Mouse (Mus musculus): ENCODE results near the gene Rbm8a.
"Not testable (repeated sequence)": the region's sequence is repeated elsewhere in the genome, so short reads cannot be mapped to it uniquely, and the experiment has no call there.

The Rbm8a gene

DNA sequence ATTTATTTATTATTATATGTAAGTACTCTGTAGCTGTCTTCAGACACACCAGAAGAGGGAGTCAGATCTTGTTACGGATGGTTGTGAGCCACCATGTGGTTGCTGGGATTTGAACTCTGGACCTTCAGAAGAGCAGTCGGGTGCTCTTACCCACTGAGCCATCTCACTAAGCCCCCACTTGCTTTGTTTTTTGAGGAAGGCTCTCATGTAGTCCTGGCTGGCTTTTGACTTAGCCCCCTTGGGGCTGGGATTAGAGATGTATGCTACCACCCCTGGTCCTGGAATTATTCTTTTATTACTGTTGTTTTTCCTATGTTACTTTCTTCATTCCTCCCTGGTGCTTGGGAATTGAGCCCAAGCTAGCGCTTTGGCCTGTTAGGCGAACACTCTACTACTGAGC, 23.7 kb upstream of the Rbm8a start:
- DNase-seq = not testable (repeated sequence)

DNA sequence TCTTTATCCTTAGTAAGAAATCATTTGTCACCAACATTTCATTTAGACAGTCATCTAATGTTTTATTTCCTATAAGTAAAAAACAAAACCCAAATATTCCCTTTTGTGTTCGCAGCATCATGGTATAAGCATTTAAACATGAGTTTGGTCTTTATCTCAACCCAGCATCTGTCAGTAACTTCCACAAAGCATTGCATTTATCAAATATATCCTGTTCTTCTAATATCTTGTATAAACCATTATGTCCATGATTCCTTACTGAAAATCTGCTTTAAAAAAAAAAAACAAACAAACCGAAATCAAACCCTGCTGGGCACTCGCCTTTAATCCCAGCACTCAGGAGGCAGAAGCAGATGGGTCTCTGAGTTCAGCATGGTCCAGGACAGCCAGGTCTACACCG, 23.1 kb upstream of the Rbm8a start:
- DNase-seq = no peak

DNA sequence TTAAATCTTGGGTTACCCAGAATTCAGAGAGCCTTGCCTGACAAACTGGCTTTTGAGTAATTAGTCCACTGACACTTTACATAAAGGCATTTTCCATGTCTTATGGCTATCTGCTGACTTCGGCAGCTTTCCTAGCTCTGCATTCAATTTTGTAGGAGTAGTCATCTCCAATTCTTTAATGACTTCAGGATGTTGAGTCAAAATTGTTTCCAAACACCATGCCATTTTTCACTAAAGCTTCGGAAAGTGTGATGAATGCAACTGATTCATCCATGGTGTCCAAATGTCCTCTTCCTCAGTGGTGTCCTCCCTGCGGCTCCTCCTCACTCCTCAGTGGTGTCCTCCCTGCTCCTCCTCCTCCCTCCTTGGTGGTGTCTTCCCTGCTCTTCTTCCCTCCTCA, 11.8 kb upstream of the Rbm8a start:
- no peak for DNase-seq

DNA sequence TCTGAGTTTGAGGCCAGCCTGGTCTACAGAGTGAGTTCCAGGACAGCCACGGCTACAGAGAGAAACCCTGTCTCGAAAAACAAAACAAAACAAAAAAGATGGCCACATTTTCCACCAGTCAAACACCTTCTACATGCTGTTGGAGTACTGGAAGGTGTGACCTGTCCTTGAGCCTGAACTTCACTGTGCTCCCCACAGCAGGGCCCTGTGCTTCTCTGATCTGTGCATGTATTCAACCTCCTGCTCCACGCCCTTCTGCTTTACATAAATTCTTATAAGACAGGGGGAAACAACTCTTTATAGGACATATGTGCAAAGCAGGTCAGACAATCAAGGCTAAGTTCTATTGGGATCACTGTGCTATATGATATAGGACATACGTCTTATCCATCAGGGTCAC, 6.5 kb upstream of the Rbm8a start:
- no peak for DNase-seq

DNA sequence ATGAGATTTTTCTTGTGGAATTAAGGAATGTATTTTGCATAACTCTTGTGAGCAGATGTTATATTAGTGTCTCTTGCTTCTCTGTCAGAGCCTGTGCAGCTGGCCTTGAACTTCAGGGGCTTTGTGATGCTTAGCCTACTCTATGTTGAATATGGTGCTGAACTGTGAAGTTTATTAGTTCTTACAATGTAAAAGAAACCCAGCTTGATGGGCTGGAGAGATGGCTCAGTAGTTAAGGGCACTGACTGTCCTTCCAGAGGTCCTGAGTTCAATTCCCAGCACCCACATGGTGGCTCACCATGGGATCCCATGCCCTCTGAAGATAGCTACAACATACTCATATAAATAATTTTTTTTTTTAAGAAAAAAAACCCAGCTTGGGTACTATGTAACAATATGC, 2.3 kb downstream of the Rbm8a start:
- no peak for DNase-seq

DNA sequence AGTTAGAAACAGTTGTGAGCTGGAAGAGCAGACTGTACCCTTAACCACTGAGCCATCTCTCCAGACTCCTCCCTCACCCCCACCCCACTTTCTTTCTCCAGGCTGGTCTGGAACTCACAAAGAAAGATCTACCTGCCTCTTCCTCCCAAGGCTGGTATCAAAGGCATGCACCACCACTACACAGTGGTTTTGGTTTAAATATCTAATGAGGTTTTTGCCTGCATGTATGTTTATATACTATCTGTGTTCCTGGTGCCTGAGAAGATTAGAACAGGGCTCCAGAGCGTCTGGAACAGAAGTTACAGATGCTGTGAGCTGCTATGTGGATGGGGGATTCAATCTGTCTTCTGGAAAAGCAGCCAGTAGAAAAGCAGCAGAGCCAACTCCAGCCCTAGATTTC, 4.3 kb downstream of the Rbm8a start:
- DNase-seq = no peak

DNA sequence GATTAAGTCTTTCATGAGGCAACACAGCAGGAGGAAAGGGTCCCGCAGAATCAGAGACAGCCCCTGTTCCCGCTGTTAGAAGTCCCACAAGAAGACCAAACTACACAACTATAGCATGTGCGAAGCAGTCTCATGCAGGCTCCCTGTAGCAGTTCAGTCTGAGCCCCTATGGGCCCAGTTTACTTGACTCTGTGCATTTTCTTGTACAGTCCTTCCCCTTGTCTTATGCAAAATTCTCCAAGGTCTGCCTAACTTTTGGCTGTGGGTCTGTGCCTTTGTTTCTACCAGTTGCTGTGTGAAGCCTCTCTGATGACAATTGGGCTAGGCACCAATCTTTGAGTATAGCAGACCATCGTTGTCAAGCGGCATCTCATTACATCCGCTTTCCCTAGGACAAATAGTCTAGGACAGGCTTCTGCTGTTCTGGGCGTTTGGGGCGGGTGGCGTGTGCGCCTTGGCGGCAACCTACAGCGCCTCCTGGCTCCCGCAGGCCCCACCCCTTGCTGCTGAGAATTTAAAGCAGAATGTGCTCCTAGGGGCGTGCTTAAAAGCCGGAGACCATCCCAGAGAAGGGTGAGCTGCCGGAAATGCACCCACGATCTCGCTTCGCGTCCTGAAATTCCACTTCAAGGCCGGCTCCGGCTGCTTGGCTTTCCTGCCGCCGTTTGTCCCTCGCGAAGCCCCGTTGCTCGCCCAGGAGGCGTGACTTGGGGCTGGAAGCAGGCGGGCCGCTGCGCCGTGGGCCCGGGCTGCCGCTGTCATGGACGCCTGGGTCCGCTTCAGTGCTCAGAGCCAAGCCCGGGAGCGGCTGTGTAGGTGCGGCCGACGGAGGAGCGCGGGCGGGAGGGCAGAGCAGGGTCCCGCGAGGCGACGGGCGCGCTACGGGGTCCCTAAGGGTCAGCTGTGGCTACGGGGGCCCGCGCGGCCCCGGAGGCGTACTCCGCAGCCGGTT, 5.5 kb downstream of the Rbm8a start, which contains the start of the genes Pex11b and Gm42957:
Pex11b (plus strand) TSS at position 449 of the 952 bp plus-strand sequence.
Gm42957 (plus strand) TSS at position 547 of the 952 bp plus-strand sequence.
- DNase-seq = peak; percentile 89 to 90

DNA sequence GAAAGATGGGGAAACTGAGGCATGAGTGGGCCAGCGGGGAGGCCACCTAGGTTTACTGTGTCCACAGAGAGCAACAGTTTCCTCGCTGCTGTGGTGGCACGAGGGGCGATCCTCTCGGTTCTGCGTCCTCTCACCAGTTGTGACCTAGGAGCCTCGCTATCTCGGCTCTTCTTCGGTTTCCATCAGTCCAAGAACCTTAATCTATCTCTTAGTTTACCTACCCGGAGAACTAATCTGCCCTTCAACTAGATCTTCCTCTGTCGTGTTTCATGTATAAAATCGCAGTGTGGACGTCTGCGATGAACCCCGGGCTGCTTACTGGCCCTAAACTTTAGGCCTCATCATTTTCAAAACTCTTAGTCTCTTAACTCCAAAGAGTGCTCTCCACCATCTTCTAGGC, 6.2 kb downstream of the Rbm8a start:
- no peak for DNase-seq

DNA sequence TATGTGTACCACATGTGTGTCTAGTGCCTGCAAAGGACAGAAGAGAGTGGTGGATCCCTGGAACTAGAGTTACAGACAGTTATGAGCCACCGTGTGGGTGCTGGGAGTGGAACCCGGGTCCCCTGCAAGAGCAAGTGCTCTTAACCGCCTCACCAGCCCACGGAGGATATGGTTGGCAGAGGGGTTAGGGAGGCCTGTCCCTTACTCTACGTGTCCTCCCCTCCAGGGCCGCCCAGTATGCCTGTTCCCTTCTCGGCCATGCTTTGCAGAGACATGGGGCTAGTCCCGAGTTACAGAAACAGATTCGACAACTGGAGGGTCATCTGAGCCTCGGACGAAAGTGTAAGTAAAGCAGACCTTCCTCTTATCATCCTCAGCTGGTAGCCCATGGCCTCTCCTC, 6.7 kb downstream of the Rbm8a start:
- peak in 1 of 2 experiments; percentile 10 for DNase-seq

DNA sequence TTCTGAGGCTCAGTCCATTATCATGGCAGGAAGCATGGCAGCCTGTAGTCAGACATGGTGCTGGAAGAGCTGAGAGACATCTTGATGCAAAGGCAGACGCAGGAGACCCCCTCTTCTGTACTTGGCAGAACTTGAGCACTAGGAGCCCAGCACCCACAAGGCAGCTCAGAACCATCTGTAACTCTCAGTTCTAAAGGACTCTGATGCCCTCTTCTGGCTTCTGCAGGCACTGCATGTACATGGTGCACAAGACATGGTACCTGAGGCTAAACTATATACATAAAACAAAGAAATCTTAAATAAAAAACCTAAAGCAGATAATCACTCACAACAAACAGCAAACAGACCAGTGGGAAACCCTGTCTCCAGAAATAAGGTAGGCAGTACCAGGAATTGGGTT, 9.5 kb downstream of the Rbm8a start:
- DNase-seq = peak; percentile 66 to 72

DNA sequence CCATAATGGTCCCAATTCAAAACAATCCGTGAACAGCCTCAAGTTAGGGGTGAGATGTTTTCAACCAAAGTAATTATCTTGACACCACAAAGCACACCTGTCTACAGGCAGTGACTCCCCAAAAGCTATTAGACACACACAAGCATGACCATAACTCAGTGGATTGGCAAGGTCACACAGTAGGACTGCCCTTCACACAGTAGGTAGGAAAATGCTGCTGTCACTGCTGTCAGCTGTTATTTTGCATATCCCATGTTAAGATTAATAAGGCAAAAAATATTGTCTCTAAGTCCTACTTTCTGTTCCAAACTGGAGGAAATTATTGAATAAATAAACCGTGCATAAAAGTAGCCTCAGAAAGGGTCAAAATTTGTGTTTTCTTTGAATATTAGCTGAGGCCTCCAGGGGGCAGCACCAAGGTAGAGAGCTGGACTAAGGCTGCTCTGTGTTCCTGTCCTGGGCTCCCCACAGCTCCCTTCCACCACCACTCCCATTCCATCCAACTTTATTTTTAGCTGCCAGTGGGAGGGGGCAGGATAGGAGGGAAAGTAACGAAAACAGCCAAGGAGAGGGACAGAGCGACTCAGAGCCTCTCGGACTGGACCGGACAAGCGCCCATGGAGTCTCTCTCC, 15.4 kb downstream of the Rbm8a start, which contains the start of gene Itga10:
Itga10 (plus strand) TSS at position 567 of the 632 bp plus-strand sequence.
- peak; percentile 39 to 47 for DNase-seq

DNA sequence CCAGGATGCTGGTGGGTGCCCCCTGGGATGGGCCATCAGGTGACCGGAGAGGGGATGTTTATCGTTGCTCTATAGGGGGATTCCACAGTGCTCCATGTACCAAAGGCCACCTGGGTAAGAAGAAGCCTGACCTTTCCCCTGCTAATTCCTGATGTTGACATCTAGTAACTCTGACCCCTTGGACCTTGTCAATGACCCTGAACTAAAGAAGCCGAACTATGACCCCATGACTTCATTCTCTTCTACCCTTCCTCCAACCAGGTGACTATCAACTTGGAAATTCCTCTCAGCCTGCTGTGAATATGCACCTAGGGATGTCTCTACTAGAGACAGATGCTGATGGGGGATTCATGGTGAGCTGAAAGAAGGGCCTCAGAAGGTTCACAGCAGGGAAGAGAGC, 17.6 kb downstream of the Rbm8a start:
- DNase-seq = no peak

DNA sequence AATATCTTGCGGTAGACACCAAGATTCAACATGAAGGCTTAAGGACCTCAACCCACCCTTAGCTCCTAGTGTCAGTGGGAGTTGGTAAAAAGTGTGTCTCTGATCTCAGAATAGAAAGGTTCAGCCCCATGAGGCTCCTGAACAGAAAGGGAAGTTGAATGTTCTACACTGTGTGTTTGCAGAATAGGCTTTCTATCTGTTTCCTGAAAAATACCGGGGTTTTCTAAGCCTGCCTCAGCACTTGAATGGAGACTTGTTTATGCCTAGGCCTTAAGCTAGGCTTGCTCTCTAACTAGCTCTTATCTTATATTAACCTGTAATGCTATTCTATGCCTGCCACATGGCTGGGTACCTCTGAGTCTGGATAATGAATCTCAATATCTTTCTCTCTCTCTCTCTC, 31.2 kb downstream of the Rbm8a start:
- DNase-seq = no peak

DNA sequence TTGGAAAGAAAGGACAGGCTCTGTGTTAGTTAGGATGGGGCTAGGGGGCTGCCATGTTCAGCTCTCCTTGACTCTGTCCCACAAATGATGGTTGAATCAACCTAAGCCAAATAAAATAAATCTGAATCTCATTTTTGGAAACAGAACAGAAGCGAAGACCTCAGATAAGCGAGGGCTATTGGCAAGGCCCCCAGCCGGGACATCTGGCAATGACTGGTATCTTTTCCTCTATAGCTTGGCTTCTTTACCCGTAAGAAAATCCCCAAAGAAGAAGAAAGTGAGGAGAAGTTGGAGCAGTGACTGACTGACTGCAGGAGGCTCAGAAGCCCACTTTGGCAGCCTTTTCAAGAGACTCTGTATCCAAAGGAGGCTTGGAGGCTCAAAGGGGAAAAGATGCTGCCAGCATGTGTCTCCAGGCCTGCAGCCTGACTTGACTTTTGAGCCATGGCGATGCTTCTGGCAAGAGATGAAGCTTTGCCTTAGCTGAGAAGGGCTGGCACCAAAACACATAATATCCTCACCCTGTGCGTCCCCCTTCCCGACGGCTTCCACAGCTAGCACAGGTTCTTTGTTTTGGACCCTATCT, 33.1 kb downstream of the Rbm8a start:
- DNase-seq = peak; percentile 13 to 37

DNA sequence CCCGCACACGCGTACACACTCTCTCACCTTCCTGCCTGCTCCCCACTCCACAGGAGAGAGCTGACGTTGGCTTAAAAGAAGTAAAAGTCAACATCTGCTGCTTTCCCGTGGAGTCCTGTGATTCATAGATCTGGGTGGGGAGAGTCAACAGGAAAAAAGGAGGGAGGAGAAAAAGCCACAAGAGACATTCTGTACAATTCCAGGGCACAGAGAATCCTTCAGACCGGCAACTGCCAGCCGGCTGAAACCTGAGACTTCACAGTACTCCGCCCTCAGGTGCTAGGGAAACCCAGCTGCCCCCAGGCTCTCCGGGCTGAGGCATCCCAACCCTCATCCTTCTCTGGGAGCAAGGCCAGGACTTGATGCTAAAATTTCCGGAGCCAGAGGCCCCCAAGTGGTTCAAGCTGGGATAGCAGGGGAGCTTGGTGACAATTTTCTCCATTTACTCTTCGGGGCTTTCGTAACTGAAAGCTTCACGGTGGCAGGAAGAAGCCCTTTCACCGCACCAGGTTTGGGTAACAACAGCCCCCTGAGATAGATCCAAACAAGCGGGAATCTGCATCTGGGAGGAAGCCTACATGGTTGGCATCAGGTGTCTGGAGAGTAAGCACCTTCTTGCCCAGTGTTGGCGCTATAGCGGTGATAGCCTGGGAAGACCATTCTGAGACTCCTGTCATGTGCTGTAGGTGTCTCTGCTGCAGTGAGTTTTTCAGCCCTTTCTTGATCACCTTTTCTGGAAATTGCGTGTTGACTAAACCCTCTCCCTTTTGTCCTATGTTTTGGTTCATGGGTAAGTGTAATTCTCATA, 33.9 kb downstream of the Rbm8a start:
- peak; percentile 88 to 92 for DNase-seq

DNA sequence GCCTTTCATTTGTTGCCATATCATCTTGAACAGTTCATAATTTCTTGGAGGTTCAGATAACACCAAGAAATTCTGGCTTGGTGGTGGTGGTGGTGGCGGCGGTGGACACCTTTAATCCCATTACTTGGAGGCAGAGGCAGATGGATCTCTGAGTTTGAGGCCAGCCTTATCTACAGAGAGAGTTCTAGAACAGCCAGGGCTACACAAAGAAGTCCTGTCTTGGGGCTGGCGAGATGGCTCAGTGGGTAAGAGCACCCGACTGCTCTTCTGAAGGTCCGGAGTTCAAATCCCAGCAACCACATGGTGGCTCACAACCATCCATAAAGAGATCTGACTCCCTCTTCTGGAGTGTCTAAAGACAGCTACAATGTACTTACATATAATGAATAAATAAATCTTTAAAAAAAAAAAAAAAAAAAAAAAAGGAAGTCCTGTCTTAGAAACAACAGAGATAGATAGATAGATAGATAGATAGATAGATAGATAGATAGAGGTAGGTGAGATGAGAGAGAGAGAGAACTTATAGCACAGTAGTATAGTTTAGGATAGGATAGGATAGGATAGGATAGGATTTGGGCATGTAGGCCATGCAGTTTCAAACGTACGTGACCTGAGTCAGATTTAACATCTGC, 36.1 kb downstream of the Rbm8a start:
- DNase-seq = not testable (repeated sequence)

DNA sequence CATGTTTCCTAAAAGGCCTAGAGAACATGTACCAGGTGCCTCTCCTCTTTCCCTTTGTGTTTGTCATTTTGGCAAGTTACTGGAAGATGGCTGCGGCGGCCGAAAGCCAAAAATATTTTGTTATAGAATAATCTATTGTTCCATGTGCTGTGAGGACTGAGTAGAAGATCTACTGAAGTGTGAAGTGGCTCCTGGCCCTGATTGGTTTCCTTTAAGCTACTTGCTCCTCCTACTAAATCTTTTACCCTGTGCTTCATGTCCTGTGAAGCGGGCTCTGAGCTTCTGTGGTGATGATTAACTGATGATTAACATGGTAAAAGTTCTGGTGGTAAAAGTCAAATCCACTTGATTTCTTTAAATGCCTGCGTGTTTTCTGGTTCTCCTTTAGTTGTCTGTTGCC, 37.2 kb downstream of the Rbm8a start:
- no peak for DNase-seq

DNA sequence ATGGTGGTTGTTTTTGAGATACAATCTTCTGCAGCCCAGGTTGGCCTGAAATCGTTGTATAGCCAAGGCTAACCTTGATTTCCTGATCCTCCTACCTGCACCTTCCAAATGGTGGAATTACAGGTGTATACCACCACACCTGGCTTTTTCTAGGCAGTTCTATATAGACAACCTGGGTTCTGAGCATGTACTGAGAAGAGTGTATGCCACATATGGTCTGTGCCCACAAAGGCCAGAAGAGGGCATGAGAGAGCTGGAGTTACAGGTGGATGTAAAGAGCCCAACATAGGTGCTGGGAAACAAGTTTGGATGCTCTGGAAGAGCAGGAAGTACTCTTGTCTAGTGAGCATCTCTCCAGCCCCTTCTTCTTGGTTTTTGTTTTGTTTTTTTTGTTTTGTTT, 37.6 kb downstream of the Rbm8a start:
- no peak for DNase-seq

DNA sequence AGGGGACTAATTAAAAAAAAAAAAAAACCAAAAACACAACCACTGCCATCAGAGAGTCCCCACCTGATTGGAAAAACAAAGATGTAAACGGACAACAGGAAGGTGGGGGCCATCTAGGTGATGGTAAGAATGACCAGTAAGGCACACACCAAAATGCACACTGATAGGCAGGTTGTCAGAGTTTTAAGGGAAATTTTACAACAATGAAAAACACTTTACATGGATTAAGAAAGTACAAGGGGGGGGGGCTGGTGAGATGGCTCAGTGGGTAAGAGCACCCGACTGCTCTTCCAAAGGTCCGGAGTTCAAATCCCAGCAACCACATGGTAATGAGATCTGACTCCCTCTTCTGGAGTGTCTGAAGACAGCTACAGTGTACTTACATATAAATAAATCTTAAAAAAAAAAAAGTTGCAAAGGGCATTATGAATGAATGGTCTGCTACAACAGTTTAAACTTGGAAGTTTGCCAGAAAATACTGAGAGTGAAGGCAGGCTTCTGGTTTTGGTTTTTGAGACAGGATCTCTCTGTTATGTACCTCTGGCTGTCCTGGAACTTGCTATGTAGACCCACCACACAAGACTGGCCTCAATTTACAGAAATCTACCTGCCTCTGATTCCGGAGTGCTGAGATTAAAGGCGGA, 38.8 kb downstream of the Rbm8a start:
- DNase-seq = no peak

DNA sequence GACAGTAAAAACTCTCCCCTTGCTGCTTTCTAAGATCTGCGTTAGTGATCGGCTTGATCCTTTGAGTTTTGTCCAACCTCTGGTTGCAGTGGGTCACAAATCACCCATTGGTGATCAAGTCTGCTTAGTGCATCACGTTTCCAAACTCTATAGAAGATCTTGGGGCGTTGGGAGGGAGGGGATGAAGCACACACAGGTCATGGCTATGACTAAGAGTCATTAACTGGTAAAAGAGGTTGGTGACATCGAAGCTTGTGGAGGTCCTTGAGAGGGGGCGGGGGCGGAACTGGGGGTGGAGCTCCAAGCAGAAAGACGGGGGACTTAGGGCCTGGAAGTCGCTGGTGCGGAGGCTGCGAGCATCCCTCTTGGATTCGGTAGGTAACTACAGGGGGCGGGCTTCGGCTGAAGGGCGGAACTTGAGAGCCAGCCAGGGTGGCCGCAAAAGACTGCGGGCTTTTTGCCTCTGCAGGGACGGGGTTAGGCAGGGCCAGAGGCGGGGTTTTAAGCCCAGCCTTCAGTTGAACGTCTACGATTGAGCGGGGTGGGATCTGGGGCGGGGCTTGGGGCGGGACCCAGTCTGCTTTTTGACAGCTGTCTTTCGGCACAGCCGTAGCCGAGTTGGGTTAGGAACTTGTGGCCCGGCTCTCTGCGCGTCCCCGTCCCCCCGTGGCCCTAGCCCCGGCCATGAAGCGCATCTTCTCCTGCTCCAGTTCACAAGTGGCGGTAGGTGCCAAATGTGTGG, 40.2 kb downstream of the Rbm8a start, which contains the start of gene Ankrd35:
Ankrd35 (plus strand) TSS at position 405 of the 742 bp plus-strand sequence.
- peak; percentile 79 to 84 for DNase-seq

DNA sequence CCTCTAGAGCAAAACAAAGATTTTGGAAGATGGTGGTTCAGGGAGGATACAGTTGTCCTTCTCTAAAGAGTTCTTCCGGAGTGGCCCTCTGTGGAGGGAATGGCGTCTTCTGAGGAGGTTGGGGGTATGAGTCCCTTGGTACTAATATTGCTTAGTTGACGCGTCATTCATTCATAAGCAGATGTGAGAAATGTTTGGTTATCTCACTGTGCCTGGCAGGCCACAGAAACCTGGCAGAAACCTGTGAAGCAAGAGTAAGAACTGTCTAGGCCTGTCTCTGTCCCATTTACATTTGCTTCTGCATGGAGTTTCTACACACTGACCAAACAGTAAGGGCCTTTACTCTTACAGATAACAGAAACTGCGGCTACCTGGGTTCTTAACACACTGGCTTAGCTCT, 41.8 kb downstream of the Rbm8a start:
- DNase-seq = no peak
